Mouse (Mus musculus): ENCODE results near the gene Slc7a14.

The Slc7a14 gene

DNA sequence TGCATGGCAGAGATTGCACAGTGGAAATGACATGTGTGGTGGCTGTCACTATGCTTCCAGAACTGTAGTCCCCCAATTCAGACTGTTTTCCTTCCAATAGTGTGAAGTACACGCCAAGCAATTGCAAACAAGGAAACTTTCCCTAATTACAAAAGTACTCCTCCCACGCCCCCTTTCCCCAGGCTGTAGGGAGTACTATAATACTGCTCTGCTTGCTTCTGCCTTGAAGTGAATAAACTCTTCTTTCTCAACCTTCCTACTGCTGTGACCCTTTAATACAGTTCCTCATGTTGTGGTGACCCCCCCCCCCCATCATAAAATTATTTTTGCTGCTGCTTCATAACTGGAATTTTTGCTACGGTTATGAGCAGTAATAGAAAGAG, 49.2 kb downstream of the Slc7a14 start:
- DNase-seq: no peak

DNA sequence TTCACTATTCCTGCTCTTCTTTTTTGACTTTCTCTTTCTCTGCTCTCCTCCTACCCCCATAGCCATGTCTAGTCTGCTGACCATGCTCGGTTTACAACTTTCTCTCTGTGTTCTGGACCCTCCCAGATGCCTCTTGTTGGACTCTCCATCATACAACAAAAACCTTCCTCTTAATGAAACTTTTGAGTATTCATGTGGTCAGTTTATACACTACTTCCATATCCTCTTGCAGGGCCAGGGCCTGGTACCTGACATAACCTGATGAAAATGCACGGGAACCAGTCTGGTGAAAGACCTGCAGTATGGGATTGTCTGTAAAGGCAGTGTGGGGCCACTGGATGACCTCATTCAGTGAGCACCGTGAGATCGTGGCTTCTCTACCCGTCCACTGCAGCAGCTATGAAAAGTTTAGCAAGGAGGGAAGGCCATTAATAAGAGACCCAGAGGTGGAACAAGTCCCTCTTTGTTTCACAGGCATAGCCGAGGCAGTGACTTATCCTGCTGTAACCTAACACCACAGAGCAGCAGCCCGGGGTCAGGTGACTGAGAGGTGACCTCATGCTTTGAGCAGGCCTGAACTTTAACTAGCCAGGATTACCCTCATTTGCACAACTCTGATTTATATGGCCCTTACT, 49.7 kb downstream of the Slc7a14 start:
- no peak for DNase-seq

GRCm38 (mm10) chr3:31259553-31260255, 50.5 kb downstream of the Slc7a14 start:
- peak; percentile 49 for DNase-seq

- peak; percentile 69 for DNase-seq
These were observed 55.8 kb downstream of the Slc7a14 start for GRCm38 (mm10) chr3:31254427-31254826.

DNA sequence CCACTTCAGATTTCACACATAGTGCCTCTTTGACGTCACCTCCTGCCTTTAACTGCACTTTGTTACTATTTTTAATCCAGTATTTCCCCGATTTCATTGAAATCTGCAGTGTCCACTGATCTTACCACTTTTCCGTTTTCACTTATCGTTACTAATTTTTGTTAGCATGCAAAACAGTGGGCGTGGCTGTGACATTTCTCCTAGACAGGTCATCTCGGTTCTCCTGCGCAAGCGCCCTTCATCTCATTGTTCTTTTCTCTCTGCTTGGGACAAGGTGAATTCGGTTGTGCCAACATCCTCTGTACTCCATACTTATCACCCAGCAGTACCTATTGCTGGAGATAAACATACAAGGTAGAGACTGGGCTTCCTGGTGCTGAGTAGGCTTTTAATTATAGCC, 56.3 kb downstream of the Slc7a14 start:
- DNase-seq: no peak

GRCm38 (mm10) chr3:31252566-31252965, 57.6 kb downstream of the Slc7a14 start:
- no peak for DNase-seq

DNA sequence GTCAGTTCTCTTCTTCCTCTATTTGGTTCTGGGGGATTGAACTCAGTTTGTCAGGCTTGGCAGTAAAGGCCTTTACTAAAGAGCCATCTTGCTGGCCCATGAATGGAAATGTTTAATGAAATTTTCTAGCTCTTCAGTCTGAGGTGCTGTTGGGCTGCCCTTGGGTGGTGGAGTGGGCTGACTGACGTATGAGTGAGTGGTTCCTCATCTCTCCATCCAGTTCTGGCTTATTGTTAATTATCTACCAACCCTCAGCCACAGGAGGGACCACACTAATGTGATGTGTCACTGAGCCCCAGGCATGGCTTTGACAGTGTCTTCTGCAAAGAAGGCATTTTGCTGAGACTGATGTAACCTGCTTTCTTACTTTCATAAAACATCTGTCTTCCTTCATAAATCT, 66.7 kb downstream of the Slc7a14 start:
- DNase-seq: no peak

GRCm38 (mm10) chr3:31240840-31241239, 69.3 kb downstream of the Slc7a14 start:
- no peak for DNase-seq

DNA sequence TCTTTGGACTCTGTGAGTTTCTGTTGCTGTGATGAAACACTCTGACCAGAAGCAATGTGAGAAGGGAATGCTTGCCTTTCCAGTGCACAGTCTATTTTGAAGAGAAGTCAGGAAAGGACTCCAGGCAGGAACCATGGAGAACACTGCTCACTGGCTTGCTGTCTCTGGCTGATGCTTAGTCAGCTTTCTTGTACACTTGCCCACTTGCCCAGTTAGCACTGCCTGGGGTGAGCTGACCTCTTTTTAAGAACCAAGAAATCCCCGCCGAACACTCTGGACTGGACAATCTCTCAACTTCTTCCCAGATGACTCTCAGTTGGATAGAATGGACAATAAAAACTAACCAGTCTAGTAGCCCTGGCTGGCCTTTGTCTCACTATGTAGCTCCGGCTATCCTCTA, 70.5 kb downstream of the Slc7a14 start:
- DNase-seq: peak; percentile 46

GRCm38 (mm10) chr3:31237936-31238335, 72.2 kb downstream of the Slc7a14 start:
- no peak for DNase-seq

- DNase-seq: no peak
These were observed 74.0 kb downstream of the Slc7a14 start for GRCm38 (mm10) chr3:31236146-31236545.

- DNase-seq: no peak
These were observed 75.8 kb downstream of the Slc7a14 start for GRCm38 (mm10) chr3:31234356-31234755.

DNA sequence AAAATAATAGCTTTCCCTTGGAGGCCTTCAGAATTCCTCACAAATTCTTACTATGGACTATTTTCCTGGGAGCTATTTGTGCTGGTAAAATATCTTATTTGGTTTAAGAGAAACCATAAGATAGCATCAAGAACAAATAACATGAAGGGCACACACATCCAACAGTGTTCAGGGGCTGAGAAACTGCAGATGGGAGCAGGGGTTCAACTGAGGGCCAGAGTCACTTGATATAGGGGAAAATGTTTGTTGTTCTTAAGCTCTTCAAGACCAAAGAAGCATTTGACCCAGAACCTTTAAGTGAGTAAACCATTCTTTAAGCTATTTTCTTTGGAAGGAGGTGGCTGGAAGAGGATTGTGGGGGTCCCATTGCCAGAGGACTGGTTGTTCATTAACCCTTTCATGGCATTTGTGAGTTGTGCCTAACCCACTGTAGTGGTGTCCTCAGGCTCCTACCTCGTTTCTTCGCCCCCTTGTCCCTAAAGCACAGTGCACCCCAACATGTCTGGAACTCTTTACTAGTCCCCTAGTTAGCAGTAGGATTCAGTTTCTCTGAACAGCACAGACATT, 76.3 kb downstream of the Slc7a14 start:
- no peak for DNase-seq

GRCm38 (mm10) chr3:31229281-31229680, 80.9 kb downstream of the Slc7a14 start:
- DNase-seq: no peak

GRCm38 (mm10) chr3:31228487-31228886, 81.7 kb downstream of the Slc7a14 start:
- no peak for DNase-seq

GRCm38 (mm10) chr3:31223551-31223950, 86.6 kb downstream of the Slc7a14 start:
- DNase-seq: peak; percentile 51

- DNase-seq: no peak
These were observed 90.1 kb downstream of the Slc7a14 start for GRCm38 (mm10) chr3:31220040-31220439.

DNA sequence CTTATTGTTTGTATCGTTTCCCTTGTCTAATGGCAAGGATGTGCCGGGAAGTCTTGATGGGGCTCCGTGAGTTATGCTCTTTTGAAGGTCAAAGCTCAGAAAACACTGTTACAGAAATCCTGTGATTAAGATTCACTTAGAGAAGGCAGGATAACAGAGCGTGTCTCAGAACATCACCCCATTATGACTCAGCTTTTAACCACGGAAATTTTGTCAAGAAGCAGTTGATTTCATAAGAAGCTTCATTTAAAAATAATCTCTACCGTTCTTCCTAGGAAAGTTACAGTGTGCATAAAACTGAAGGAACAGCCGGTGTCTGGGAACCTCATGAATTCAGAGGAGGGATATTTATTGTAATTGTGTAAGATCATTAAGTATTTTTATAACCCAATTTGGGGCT, 90.7 kb downstream of the Slc7a14 start:
- DNase-seq: no peak

DNA sequence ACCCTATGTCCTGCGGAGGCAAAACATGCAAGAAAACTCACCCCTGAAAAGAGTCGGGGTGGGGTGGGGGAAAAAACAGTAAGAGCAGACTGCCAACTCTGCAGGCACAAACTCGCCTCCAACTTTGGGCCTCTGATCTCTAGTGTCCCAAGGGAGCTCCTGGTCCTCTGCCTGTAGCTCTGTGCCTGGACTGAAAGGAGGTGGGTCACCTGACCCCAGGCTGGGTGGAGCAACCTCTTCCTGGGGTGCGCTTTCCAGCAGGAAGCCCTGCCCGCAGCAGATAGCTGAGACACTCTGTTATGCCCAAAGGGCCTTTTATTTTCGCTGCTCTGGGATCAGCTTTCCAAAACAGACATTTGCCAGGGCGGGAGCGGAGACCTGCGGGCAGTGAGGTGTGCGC, 92.7 kb downstream of the Slc7a14 start:
- no peak for DNase-seq

DNA sequence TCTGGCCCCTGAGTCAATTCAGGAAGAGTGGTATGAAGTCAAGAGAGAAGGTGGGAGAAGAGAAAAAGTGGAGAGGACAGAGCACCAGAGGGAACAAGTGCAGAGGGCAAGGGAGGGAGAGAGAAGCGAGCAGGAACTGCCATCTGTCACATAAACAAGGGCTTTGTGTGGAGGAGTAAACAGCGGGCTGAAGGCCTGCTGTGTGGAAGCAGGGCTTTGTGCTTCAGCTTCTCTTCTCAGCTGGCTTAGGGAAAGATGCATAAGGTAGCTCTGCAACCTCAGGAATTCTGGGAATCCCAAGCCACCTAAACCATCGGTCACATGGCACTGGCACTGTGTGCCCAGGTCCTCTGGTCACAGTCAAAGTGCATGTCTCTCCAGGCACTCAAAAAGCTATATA, 96.4 kb downstream of the Slc7a14 start:
- DNase-seq: peak; percentile 83

GRCm38 (mm10) chr3:31212205-31213038, 97.8 kb downstream of the Slc7a14 start:
- no peak for DNase-seq

GRCm38 (mm10) chr3:31209001-31209400, 101.2 kb downstream of the Slc7a14 start:
- DNase-seq: no peak

DNA sequence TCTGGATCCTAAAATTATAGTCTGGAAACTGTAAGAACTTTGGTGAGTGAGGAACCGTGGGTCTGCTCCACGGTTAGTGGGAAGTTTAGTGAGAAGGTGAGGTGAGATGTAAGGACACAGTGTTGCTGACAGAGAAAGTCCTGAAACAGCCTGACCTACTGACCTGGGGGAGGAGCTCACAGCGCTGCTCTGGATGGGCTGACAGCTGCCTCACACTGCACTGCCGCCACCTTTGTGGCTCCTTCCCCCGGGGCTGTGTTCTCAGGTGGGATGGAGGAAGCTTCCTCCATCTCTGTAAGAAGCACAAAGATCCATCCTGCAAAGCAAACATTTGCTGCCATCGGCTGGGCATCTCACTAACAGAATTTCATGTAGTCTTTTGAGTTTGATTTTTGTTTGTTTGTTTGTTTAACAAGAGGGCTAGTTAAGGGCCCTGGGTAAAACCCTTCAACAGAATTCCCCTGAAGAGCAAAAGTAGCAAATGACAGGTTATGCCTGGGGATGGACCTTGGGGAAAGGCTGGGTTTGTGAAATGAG, 101.7 kb downstream of the Slc7a14 start:
- DNase-seq: no peak

Data from cerebellum, adult 11-12 months (tissue).